In genomic region chr16:23521092-23521491, GRCm38 (mm10) we compare ENCODE assay signal across 10 mouse cellular contexts. TPM values are rescaled to one million over a fixed set of nuclear protein-coding genes. Genes with fewer than 3 reads are reported as not detected.
DNase-seq lines count a peak whose midpoint lies in the region; ATAC-seq lines count a peak whose summit lies in the region.
"Had no signal": no experiment of that assay in that cellular context is flagged by ENCODE, and none has a peak within 500 bp of the region (broad histone marks: within the 10 kb centered on the region; RNA-seq: fewer than 3 reads in every experiment).

No protein-coding gene starts in this region.

- no peak for ATAC-seq in kidney, embryonic 15.5 days (replicated peaks; ENCODE audit: low FRiP score)
- ATAC-seq in embryonic facial prominence, embryonic 14.5 days (ENCODE audit: low read depth) = no peak
- peak; percentile 32; the same call in 1 of the 2 replicates for ATAC-seq in hindbrain, embryonic 14.5 days (ENCODE audit: low FRiP score)
- ATAC-seq in midbrain, embryonic 14.5 days (ENCODE audit: low FRiP score, low TSS enrichment) = peak; percentile 21

- H3K4me3 ChIP-seq in kidney, embryonic 15.5 days (replicated peaks) = peak overlapping the region; percentile 40; the same call in 1 of the 2 replicates
- H3K4me3 ChIP-seq in embryonic facial prominence, embryonic 14.5 days (ENCODE audit: low read depth, low read length) = no peak overlapping the region
- H3K4me3 ChIP-seq in hindbrain, embryonic 14.5 days (replicated peaks; ENCODE audit: low read length) = peak overlapping the region; percentile 39
- H3K4me3 ChIP-seq in midbrain, embryonic 14.5 days (replicated peaks; ENCODE audit: low read depth, low read length) = peak overlapping the region; percentile 52

- H3K4me2 ChIP-seq in kidney, embryonic 15.5 days = peak overlapping the region; percentile 64
- H3K4me2 ChIP-seq in embryonic facial prominence, embryonic 14.5 days (ENCODE audit: low read depth, low read length) = peak overlapping the region; percentile 58
- H3K4me2 ChIP-seq in hindbrain, embryonic 14.5 days (replicated peaks) = peak overlapping the region; percentile 60
- peak overlapping the region; percentile 76 for H3K4me2 ChIP-seq in midbrain, embryonic 14.5 days (ENCODE audit: low read length)

- peak overlapping the region; percentile 88 for H3K27ac ChIP-seq in kidney, embryonic 15.5 days
- H3K27ac ChIP-seq in embryonic facial prominence, embryonic 14.5 days (replicated peaks; ENCODE audit: low read depth, low read length) = no peak overlapping the region
- peak overlapping the region; percentile 89 for H3K27ac ChIP-seq in hindbrain, embryonic 14.5 days
- peak overlapping the region; percentile 92 for H3K27ac ChIP-seq in midbrain, embryonic 14.5 days (replicated peaks; ENCODE audit: low read depth, low read length)

- WGBS in kidney, embryonic 15.5 days = 21% methylated on average over 5 of the region's 5 CpGs
- 17% methylated on average over 5 of the region's 5 CpGs for WGBS in embryonic facial prominence, embryonic 14.5 days
- WGBS in hindbrain, embryonic 14.5 days = 8% methylated on average over 5 of the region's 5 CpGs
- WGBS in midbrain, embryonic 14.5 days = 5% methylated on average over 5 of the region's 5 CpGs

- H3K4me1 ChIP-seq in kidney, embryonic 15.5 days = peaks cover 46% of the 10 kb centered on the region
- H3K4me1 ChIP-seq in embryonic facial prominence, embryonic 14.5 days (ENCODE audit: control insufficient read depth, insufficient read depth, low read length) = peaks cover 67% of the 10 kb centered on the region
- H3K4me1 ChIP-seq in hindbrain, embryonic 14.5 days (replicated peaks; ENCODE audit: control insufficient read depth, insufficient read depth, low read length) = peaks cover 46% of the 10 kb centered on the region
- peaks cover 49% of the 10 kb centered on the region for H3K4me1 ChIP-seq in midbrain, embryonic 14.5 days (ENCODE audit: control insufficient read depth, insufficient read depth, low read length)

- no peaks in the 10 kb centered on the region for H3K27me3 ChIP-seq in kidney, embryonic 15.5 days
- H3K27me3 ChIP-seq in embryonic facial prominence, embryonic 14.5 days (replicated peaks; ENCODE audit: control insufficient read depth, insufficient read depth, low read length) = no peaks in the 10 kb centered on the region; the same call in 1 of the 2 replicates
- H3K27me3 ChIP-seq in hindbrain, embryonic 14.5 days (ENCODE audit: control insufficient read depth, insufficient read depth, low read length) = no peaks in the 10 kb centered on the region
- H3K27me3 ChIP-seq in midbrain, embryonic 14.5 days (ENCODE audit: control insufficient read depth, insufficient read depth, low read length) = no peaks in the 10 kb centered on the region

- no peak overlapping the region for H3K9ac ChIP-seq in kidney, embryonic 15.5 days
- H3K9ac ChIP-seq in embryonic facial prominence, embryonic 14.5 days (ENCODE audit: low read depth, low read length) = peak overlapping the region; percentile 58; the same call in 1 of the 2 replicates
- H3K9ac ChIP-seq in hindbrain, embryonic 14.5 days = peak overlapping the region; percentile 70
- peak overlapping the region; percentile 76; the same call in 1 of the 2 replicates for H3K9ac ChIP-seq in midbrain, embryonic 14.5 days (replicated peaks; ENCODE audit: low read length)

- H3K9me3 ChIP-seq in kidney, embryonic 15.5 days (replicated peaks) = no peaks in the 10 kb centered on the region
- H3K9me3 ChIP-seq in embryonic facial prominence, embryonic 14.5 days (ENCODE audit: control insufficient read depth, low read length) = peaks cover 10% of the 10 kb centered on the region; the same call in 1 of the 2 replicates
- peaks cover 4% of the 10 kb centered on the region; the same call in 1 of the 2 replicates for H3K9me3 ChIP-seq in hindbrain, embryonic 14.5 days (ENCODE audit: control insufficient read depth, low read length)
- peaks cover 6% of the 10 kb centered on the region; the same call in 1 of the 2 replicates for H3K9me3 ChIP-seq in midbrain, embryonic 14.5 days (ENCODE audit: control insufficient read depth, low read length)

- no peaks in the 10 kb centered on the region for H3K36me3 ChIP-seq in kidney, embryonic 15.5 days
- no peaks in the 10 kb centered on the region for H3K36me3 ChIP-seq in embryonic facial prominence, embryonic 14.5 days (ENCODE audit: control insufficient read depth, insufficient read depth, low read length)
- H3K36me3 ChIP-seq in hindbrain, embryonic 14.5 days (replicated peaks; ENCODE audit: control insufficient read depth, insufficient read depth) = no peaks in the 10 kb centered on the region
- no peaks in the 10 kb centered on the region for H3K36me3 ChIP-seq in midbrain, embryonic 14.5 days (ENCODE audit: control insufficient read depth, insufficient read depth, low read length)

- DNase-seq in kidney, adult 11 months = no peak
- DNase-seq in embryonic facial prominence, embryonic 14.5 days (ENCODE audit: low spot score) = no peak
- DNase-seq in hindbrain, embryonic 14.5 days (ENCODE audit: low spot score) = no peak
- peak; percentile 43 for DNase-seq in midbrain, embryonic 14.5 days
- DNase-seq in right cerebral cortex, postnatal 36 days (ENCODE audit: low spot score in 2 of 2) = no peak
- no peak for DNase-seq in adrenal gland, postnatal 4 days (ENCODE audit: low spot score in 2 of 2)
- no peak for DNase-seq in adipocyte (ENCODE audit: low spot score)
- DNase-seq: thymus, postnatal 4 days had no signal

RNA-seq across cellular contexts. Expression of gene Masp1, which starts 0.5 kb away (rescaled TPM):
- 6.8 and 8.3 TPM in 2 replicates for polyA plus RNA-seq in kidney, embryonic 15.5 days (2015; fragmentation: Nextera tagmentation; extraction: Ambion mirVana)
- 7.3 and 7.7 TPM in 2 replicates for polyA plus RNA-seq in embryonic facial prominence, embryonic 14.5 days (2014; fragmentation: Nextera tagmentation; extraction: Ambion mirVana)
- polyA plus RNA-seq in hindbrain, embryonic 14.5 days (2014; fragmentation: Nextera tagmentation; extraction: Ambion mirVana) = 26.2 and 27.0 TPM in 2 replicates
- 31.2 and 38.1 TPM in 2 replicates for polyA plus RNA-seq in midbrain, embryonic 14.5 days (2014; fragmentation: Nextera tagmentation; extraction: Ambion mirVana)
- total RNA-seq in adrenal gland, postnatal 4 days (2021) = 10 to 100 TPM; 76.5 to 89.9 TPM
- total RNA-seq: MEL had no signal

RNA-seq across cellular contexts. Expression of gene Rtp4, which starts 1.0 kb away (rescaled TPM):
- polyA plus RNA-seq in kidney, embryonic 15.5 days (2015; fragmentation: Nextera tagmentation; extraction: Ambion mirVana) = 9.7 and 10.9 TPM in 2 replicates
- 7.9 and 8.4 TPM in 2 replicates for polyA plus RNA-seq in embryonic facial prominence, embryonic 14.5 days (2014; fragmentation: Nextera tagmentation; extraction: Ambion mirVana)
- polyA plus RNA-seq in hindbrain, embryonic 14.5 days (2014; fragmentation: Nextera tagmentation; extraction: Ambion mirVana) = 4.0 and 4.6 TPM in 2 replicates
- 3.1 and 7.2 TPM in 2 replicates for polyA plus RNA-seq in midbrain, embryonic 14.5 days (2014; fragmentation: Nextera tagmentation; extraction: Ambion mirVana)
- total RNA-seq in adrenal gland, postnatal 4 days (2021) = 1 to 10 TPM; 8.3 to 9.4 TPM
- total RNA-seq: MEL had no signal

Comparison
In these comparisons a context has a peak if more than half of its experiments do, and no peak if none do; other contexts are left out.
1. ATAC-seq: peak in hindbrain, embryonic 14.5 days (single experiment) and midbrain, embryonic 14.5 days (single experiment); none in kidney, embryonic 15.5 days (single experiment) and embryonic facial prominence, embryonic 14.5 days (single experiment).
2. Peak in every context shown above with its lines, with median percentiles within 50 percentile points of each other: H3K4me2 ChIP-seq.